Mouse (Mus musculus) retina, adult 2 months (tissue): ENCODE data around the gene Kif26b.

Experiments
- DNase-seq: peaks from one replicate; pipeline ENCODE4 v3.0.0-alpha.2; 2012; ENCODE audit warnings: low read depth, low spot score

The Kif26b gene

DNA sequence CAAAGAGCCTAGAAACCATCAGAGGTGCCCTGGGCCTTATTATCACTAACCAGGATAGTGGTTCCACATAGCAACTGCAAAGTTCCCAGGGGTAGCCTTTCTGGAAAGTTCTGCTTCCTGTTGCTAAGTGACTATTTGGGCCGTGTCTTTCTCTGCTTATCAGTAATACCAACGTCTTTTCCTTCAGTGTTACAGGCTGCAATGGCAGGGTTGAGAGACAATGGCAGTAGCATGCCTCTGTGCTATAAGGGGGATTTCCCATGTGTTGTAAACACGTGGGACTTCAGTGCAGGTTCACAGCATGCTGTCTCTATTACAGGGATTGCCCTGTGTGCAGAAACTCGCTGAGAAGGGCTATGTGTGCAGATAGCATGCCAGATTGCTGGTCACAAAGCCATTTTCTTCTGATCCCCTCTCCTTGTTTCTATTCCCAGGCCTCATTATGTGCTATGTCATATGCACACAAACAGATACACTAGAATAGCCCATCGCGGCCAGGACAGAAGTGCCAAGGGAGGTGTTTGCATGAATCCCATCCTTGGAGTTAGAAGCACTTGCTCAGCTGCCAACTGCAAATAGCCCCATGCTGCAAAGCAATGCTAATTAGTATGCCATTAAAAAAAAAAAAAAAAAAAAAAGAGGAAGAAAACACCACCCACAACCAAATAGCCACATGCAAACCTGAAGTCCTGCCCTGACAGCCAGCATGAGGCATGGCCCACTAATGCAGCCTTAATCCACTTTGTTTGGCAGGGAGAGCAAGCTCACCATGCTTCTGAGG lies 384.2 kb downstream of the Kif26b start:
- DNase-seq: no peak

DNA sequence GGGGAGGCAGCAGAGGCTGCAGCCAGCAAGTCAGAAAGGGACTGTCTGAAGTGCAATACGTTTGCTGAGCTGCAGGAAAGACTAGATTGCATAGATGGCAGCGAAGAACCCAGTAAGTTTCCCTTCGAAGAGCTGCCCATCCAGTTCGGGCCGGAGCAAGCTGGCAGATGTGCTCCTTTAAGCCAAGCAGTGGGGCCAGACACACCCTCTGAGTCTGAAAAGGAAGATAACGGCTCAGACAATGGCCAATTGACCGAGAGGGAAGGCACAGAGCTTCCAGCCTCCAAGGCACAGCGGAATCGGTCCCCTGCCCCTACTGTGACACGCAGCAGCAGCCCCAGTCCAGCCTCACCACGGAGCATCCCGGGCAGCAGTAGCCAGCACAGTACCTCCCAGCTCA lies 386.1 kb downstream of the Kif26b start:
- no peak for DNase-seq

- DNase-seq: no peak
Measured at GRCm38 (mm10) chr1:178917194-178917902, 388.4 kb downstream of the Kif26b start.

DNA sequence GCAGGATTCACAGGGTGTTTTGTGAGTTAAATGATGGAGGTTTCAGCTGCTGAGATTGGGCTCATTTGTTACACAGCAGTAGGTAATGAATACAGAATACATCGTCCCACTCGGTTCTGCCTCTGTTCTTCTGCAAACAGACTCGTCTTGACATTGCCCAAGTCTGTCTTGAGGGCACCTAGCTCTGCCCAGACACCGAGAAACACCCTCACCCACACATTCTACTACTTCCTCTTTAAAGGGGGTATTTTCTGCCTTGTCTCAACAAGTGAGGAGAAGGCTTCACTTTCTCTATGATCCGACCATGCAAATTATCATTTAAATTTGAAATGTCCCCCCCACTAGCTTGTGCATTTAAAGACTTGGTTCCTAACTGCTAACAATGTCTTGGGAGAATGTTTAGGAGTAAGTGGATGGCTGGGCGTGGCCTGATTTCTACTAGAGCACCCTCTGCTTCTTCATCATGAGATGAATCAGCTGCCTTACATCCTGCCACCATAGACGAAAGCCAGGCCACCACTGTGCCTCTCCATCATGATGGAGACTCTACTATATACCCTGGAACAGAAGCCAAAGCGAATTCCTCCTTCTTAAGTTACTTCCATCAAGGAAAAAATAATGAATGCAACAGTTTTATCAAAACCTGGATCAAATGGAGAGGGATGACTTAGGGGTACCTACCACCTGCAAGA lies 395.7 kb downstream of the Kif26b start:
- no peak for DNase-seq

DNA sequence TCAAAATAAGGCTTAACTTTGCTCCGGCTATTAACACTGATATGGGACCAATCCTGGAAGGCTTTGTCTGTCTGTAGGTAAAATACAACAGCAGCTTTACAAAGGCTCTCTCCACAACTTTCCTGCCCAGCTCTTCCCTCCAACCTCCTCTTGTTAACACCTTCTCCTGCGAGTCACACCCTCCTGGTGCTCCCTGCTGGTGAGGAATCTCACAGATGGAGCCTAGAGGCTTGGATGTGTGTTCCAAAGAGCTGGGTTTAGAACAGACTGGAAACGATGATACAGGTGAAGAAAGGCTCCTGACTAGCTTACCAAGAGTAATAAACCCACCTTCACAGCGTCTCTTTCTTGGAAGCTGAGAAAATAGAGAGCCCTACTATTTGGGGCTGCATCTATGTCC lies 400.6 kb downstream of the Kif26b start:
- no peak for DNase-seq

GRCm38 (mm10) chr1:178933953-178934637 lies 405.2 kb downstream of the Kif26b start:
- DNase-seq: no peak

DNA sequence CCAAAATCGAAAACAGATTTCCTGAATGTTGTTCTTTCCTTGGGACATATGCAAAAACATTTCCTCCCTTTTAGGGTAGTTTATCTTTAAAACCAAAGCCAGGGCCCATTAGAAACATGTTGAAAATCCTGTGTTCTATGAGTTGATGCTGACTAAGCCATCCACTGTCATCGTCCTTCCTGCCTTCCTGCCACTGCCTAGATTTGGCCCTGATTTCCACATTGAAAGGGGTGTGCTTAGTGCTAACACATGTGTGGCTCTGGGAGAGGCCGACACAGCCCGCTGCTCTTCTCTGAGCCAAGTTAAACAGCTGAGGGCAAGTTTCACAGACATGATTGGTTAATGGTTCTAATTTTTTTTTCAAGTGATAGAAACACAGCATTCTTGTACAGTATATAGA lies 407.5 kb downstream of the Kif26b start:
- DNase-seq: no peak

GRCm38 (mm10) chr1:178936976-178937375 lies 408.1 kb downstream of the Kif26b start:
- no peak for DNase-seq

GRCm38 (mm10) chr1:178940353-178940752 lies 411.4 kb downstream of the Kif26b start:
- no peak for DNase-seq

GRCm38 (mm10) chr1:178942251-178942963 lies 413.5 kb downstream of the Kif26b start:
- no peak for DNase-seq

DNA sequence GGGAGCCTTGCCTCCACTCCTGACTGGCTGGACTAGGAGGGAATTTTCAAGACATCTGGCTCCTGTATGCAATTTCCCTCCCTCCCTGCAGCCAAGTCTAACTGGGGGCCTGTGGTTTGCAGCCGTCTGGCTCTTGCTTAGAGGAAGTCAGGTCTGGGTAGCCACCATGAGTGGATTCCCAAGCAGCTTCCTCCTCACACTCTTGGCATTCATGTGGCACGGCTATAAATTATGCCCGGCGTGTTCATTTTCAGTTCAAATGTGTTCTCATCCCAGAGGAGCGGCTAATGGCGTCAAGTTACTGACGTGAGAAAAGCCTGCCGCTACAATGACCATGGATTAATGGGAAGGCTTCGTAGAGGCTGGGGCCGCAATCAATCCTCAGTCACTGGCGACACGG lies 424.0 kb downstream of the Kif26b start:
- no peak for DNase-seq

DNA sequence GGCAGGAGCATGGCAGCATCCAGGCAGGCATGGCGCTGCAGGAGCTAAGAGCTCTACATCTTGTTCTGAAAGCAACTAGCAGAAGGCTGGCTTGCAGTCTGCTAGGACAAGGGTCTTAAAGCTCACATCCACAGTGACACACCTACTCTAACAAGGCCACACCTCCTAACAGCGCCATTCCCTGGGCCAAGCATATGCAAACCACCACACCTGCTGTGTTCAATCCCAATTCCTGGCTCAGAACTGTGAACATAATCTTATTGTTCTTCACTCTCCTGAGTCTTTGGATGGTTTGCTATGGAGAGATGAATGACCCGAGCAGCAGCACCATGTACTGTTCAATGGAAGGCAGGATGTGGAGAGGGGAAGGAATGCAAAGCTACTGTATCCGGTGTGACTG lies 429.7 kb downstream of the Kif26b start:
- no peak for DNase-seq

DNA sequence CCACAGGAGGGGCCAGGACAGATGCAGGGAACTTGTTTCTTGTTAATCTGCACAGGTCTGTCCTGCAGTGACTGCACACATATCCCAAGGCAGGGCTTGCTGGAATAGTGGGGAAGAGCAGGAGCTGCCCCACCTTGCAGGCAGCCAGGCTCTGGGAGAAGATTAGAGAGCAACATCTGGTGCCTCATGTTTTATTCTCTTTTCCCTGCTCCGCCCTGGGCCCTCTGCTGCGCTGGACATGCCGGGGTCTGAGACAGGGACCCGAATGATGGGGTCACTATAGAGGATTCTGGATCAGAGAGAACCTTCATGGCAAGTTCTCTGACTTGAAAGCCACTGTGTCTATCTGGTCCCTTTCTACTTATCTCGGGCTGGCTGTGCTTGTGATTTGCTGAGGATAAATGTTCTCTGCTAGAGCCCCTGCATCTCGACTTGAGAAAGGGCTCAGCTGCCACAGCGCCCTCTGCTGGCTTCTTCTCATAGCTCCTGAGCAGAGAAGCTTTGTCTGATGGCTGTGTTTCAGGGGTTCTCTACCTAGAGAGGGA lies 431.2 kb downstream of the Kif26b start:
- peak; percentile 28 for DNase-seq

DNA sequence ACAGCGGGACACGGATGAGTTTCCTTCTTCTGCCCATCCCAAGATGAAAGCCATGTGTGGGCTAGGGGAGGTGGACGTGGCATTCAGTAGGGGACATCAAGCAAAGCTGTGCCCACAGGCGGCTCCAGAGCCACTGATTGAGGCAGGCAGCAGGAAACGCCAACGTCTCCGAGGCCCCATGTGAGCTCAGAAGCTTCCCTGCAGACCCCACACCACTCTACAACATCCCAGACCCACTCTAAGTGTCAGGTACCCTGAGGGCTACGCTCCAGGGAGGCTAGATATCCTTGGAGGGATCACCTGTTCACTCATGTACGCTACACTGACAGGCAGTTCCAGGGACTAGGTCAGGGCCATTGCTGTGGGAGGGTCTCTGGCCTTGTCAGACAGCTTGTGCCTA lies 432.7 kb downstream of the Kif26b start:
- no peak for DNase-seq

DNA sequence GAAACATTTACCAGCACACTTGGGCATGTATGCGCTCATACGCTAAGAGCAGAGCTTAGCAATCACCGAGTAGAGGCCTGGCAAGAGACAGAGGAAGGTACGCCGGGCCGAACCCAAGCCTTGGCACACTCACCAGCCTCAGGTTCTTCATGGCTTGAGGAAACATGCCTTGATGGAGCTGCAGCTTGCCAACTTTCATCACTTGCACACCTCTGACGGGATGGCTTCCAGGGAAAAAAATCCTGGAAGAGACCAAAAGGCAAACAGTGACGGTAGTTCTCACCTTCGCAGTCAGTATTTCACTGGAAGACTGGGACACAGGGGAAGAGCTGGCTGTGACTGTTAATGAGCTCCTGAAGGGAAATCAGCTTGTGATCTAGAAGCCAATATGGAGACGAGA lies 443.1 kb downstream of the Kif26b start:
- no peak for DNase-seq

DNA sequence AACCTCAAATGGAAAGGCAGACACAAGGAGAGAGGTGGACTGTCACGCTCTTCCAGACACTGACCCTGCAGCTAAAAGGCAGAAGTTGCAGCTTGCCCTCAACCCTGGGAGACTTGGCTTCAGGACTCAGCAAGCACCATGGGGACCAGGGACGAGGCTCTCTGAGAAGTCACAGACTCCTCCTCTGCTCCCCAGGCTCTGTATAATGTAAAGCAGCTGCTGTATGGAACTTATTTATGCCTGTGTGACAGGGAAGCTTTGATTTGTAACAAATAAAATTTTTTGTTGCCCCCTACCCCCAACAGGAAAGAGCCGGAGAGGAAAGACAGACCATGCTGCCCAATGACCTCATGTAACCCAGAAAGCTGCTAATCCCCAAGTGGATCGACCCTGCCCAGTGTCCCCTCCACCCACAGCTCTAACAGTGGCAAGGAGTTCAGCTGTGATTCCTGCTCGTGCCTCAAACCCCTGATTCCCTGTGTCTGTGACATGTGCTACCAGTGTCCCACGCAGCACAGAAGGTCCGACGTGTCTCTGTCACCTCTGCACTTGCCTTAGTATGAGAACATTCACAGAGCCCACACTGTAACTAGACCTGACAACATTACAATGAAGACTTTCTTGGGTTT lies 449.8 kb downstream of the Kif26b start:
- no peak for DNase-seq

DNA sequence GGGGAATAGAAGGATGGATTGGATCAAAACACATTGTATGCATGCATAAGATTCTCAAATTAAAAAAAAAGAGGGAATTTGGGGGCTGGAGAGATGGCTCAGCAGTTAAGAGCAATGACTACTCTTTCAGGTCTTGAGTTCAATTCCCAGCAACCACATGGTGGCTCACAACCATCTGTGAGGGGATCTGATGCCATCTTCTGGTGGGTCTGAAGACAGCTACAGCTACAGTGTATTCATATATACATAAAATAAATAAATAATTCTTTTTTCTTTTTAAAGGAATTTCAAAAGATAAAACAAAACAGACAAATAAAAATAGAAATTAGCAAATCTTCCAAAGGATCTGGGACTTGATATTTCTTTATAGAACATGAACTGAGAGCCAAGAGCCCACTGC lies 451.3 kb downstream of the Kif26b start:
- no peak for DNase-seq

DNA sequence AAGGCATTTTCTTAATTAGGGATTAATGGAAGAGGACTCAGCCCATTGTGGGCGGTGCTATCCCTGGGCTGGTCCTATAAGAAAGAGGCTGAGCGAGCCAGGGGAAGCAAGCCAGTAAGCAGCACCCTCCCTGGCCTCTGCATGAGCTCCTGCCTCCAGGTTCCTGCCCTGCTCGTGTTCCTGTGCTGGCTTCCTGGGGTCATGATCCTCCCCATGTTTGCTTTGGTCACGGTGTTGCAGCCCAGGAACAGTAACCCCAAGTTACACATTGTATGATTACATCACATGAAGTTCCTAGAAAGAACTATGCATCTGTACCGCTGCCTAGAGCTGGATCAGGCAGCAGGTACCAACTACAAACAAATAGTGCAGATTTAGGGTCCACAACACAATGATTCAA lies 452.7 kb downstream of the Kif26b start:
- no peak for DNase-seq

GRCm38 (mm10) chr1:178988176-178988575 lies 459.3 kb downstream of the Kif26b start:
- DNase-seq: no peak
